Mouse (Mus musculus) testis, adult 2 months (tissue): ENCODE data around the gene Nme7.

ENCODE experiments used
- CTCF ChIP-seq: fragments of 200-500 bp; IDR thresholded peaks from 2 replicates; pipeline ENCODE4 v1.5.1; 2012; ENCODE audit warnings: low read depth, mild to moderate bottlenecking, inconsistent platforms, low read length, moderate library complexity; ENCODE audit not compliant: control insufficient read depth, insufficient read depth, insufficient replicate concordance
- POLR2A ChIP-seq: fragments of 200-500 bp; IDR thresholded peaks from 2 replicates; pipeline ENCODE4 v1.6.1; 2012; ENCODE audit warnings: low read depth, mild to moderate bottlenecking, inconsistent platforms, low read length, moderate library complexity; ENCODE audit not compliant: control insufficient read depth

GRCm38 (mm10) chr1:164292040-164292439 is 11.9 kb upstream of the Nme7 start:
- TF ChIP-seq CTCF (no peak), POLR2A (no peak)
